Comparison of ENCODE assay signal across 11 mouse cellular contexts in genomic region chr6:118884073-118884551, GRCm38 (mm10).
DNase-seq lines count a peak whose midpoint lies in the region; ATAC-seq and TF ChIP-seq lines count a peak whose summit lies in the region.
"Had no signal": no experiment of that assay in that cellular context is flagged by ENCODE, and none has a peak within 500 bp of the region (broad histone marks: within the 10 kb centered on the region; RNA-seq: fewer than 3 reads in every experiment).

No protein-coding gene starts in this region.

- H3K27me3 ChIP-seq in cerebellum, adult 2 months (ENCODE audit: control insufficient read depth, insufficient read depth, low read length), result no peaks in the 10 kb centered on the region
- no peaks in the 10 kb centered on the region for H3K27me3 ChIP-seq in heart, embryonic 14.5 days (ENCODE audit: control insufficient read depth, insufficient read depth, low read length)
- H3K27me3 ChIP-seq in liver, embryonic 12.5 days (replicated peaks), result peaks cover 9% of the 10 kb centered on the region
- H3K27me3 ChIP-seq: liver, embryonic 15.5 days; neural tube, embryonic 13.5 days had no signal

- no peak for TF ChIP-seq CTCF in cerebellum, adult 2 months (IDR thresholded peaks at IDR 0.05; ENCODE audit: borderline replicate concordance, insufficient read depth, low read depth, low read length)

- ATAC-seq in heart, embryonic 14.5 days (ENCODE audit: insufficient number of reproducible peaks, insufficient read depth, low FRiP score, low read depth), result no peak
- no peak for ATAC-seq in liver, embryonic 12.5 days

- peaks cover 33% of the 10 kb centered on the region for H3K4me1 ChIP-seq in cerebellum, adult 2 months (ENCODE audit: control insufficient read depth, insufficient read depth, low read length)
- peaks cover 24 to 48% of the 10 kb centered on the region in 2 experiments for H3K4me1 ChIP-seq in heart, embryonic 14.5 days (ENCODE audit: control insufficient read depth in 2 of 2, insufficient read depth in 2 of 2, low read length in 2 of 2)
- H3K4me1 ChIP-seq in liver, embryonic 12.5 days, result no peaks in the 10 kb centered on the region
- H3K4me1 ChIP-seq: liver, embryonic 15.5 days; megakaryocyte, embryonic 14.5 days had no signal

- peak; percentile 11 for DNase-seq in gastrocnemius, adult 18-20 months (ENCODE audit: low spot score)
- DNase-seq in gastrocnemius, adult 8-10 months (ENCODE audit: low spot score in 2 of 2), result no peak
- DNase-seq in MN1 (ENCODE audit: low spot score), result peak; percentile 24
- peak; percentile 70 to 89 for DNase-seq in cerebellum, adult 2 months
- no peak for DNase-seq in ovary, postnatal 10 days (ENCODE audit: low spot score)
- DNase-seq: thymus, postnatal 14 days had no signal

- 12% methylated on average over 8 of the region's 8 CpGs for WGBS in cerebellum, adult 2 months
- 20% methylated on average over 8 of the region's 8 CpGs for WGBS in heart, embryonic 14.5 days
- 62% methylated on average over 8 of the region's 8 CpGs for WGBS in liver, embryonic 12.5 days (ENCODE audit: insufficient replicate concordance)

- no peaks in the 10 kb centered on the region for H3K9me3 ChIP-seq in heart, embryonic 14.5 days (ENCODE audit: control insufficient read depth, low read length)
- no peaks in the 10 kb centered on the region for H3K9me3 ChIP-seq in liver, embryonic 12.5 days (replicated peaks)
- H3K9me3 ChIP-seq: liver, embryonic 15.5 days; megakaryocyte, embryonic 14.5 days; neural tube, embryonic 13.5 days had no signal

- TF ChIP-seq POLR2A in cerebellum, adult 2 months (IDR thresholded peaks at IDR 0.05; ENCODE audit: borderline replicate concordance, insufficient read depth, low read length), result no peak

- peak overlapping the region; percentile 57 for H3K4me2 ChIP-seq in heart, embryonic 14.5 days (ENCODE audit: low read length)
- no peak overlapping the region for H3K4me2 ChIP-seq in liver, embryonic 12.5 days
- H3K4me2 ChIP-seq: liver, embryonic 15.5 days; neural tube, embryonic 13.5 days had no signal

- H3K4me3 ChIP-seq in cerebellum, adult 2 months (replicated peaks; ENCODE audit: insufficient read depth, low read depth, low read length), result no peak overlapping the region
- H3K4me3 ChIP-seq in heart, embryonic 14.5 days (ENCODE audit: control insufficient read depth in 1 of 2, insufficient read depth in 1 of 2, low read depth in 1 of 2, low read length in 2 of 2), result no peak overlapping the region
- H3K4me3 ChIP-seq in liver, embryonic 12.5 days, result no peak overlapping the region
- H3K4me3 ChIP-seq: liver, embryonic 15.5 days; megakaryocyte, embryonic 14.5 days; neural tube, embryonic 13.5 days had no signal

- H3K27ac ChIP-seq in cerebellum, adult 2 months (ENCODE audit: insufficient read depth, low read length), result peak overlapping the region; percentile 88
- H3K27ac ChIP-seq in heart, embryonic 14.5 days (replicated peaks in 1 of 2; ENCODE audit: control insufficient read depth in 1 of 2, insufficient read depth in 1 of 2, low read depth in 2 of 2, low read length in 2 of 2), result peak overlapping the region; percentile 78 to 80
- H3K27ac ChIP-seq in liver, embryonic 12.5 days, result no peak overlapping the region
- H3K27ac ChIP-seq: liver, embryonic 15.5 days; neural tube, embryonic 13.5 days had no signal

- no peak overlapping the region; the same call in 1 of the 2 replicates for H3K9ac ChIP-seq in heart, embryonic 14.5 days (ENCODE audit: low read length)
- no peak overlapping the region for H3K9ac ChIP-seq in liver, embryonic 12.5 days
- H3K9ac ChIP-seq: liver, embryonic 15.5 days; neural tube, embryonic 13.5 days had no signal

- no peaks in the 10 kb centered on the region for H3K36me3 ChIP-seq in heart, embryonic 14.5 days (ENCODE audit: control insufficient read depth, insufficient read depth, low read length)
- no peaks in the 10 kb centered on the region for H3K36me3 ChIP-seq in liver, embryonic 12.5 days
- H3K36me3 ChIP-seq: liver, embryonic 15.5 days; neural tube, embryonic 13.5 days had no signal

Comparison
In these comparisons a context has a peak if more than half of its experiments do, and no peak if none do; other contexts are left out.
1. DNase-seq: peak in gastrocnemius, adult 18-20 months (single experiment), MN1 (single experiment) and cerebellum, adult 2 months (2 of 2); none in gastrocnemius, adult 8-10 months (0 of 2) and ovary, postnatal 10 days (single experiment).